Mouse (Mus musculus) retina, postnatal 7 days (tissue): Measurements from ENCODE around the gene Fam173b.

ENCODE experiments used
- DNase-seq: peaks from one replicate; pipeline ENCODE4 v3.0.0-alpha.2; 2012; ENCODE audit warnings: low read depth, low spot score

The Fam173b gene

GRCm38 (mm10) chr15:31586519-31586918 lies 15.1 kb upstream of the Fam173b start:
- DNase-seq = peak; percentile 70

- no peak for DNase-seq
Observed at GRCm38 (mm10) chr15:31587789-31588188, 13.9 kb upstream of the Fam173b start.

- DNase-seq = no peak
Observed at GRCm38 (mm10) chr15:31588989-31589640, 12.5 kb upstream of the Fam173b start.

- no peak for DNase-seq
Observed at GRCm38 (mm10) chr15:31590176-31590575, 11.5 kb upstream of the Fam173b start.

- no peak for DNase-seq
Observed at GRCm38 (mm10) chr15:31592531-31592930, 9.1 kb upstream of the Fam173b start.

- no peak for DNase-seq
Observed at GRCm38 (mm10) chr15:31594260-31594659, 7.4 kb upstream of the Fam173b start.

- DNase-seq = no peak
Observed at GRCm38 (mm10) chr15:31595651-31596050, 6.0 kb upstream of the Fam173b start.

- no peak for DNase-seq
Observed at GRCm38 (mm10) chr15:31599834-31600233, 1.8 kb upstream of the Fam173b start.

GRCm38 (mm10) chr15:31601279-31601645 lies 390 bp upstream of the Fam173b start:
- DNase-seq = no peak

- peak; percentile 42 for DNase-seq
Observed at GRCm38 (mm10) chr15:31602426-31602825, 774 bp downstream of the Fam173b start.

GRCm38 (mm10) chr15:31603113-31603512 lies 1.5 kb downstream of the Fam173b start:
- no peak for DNase-seq

GRCm38 (mm10) chr15:31606821-31607220 lies 5.2 kb downstream of the Fam173b start:
- no peak for DNase-seq

GRCm38 (mm10) chr15:31611027-31611426 lies 9.4 kb downstream of the Fam173b start:
- DNase-seq = no peak

GRCm38 (mm10) chr15:31611976-31612375 lies 10.3 kb downstream of the Fam173b start:
- DNase-seq = no peak

- DNase-seq = no peak
Observed at GRCm38 (mm10) chr15:31613826-31614453, 12.3 kb downstream of the Fam173b start.

- no peak for DNase-seq
Observed at GRCm38 (mm10) chr15:31614666-31615065, 13.0 kb downstream of the Fam173b start.

- DNase-seq = no peak
Observed at GRCm38 (mm10) chr15:31617261-31617660, 15.6 kb downstream of the Fam173b start.

GRCm38 (mm10) chr15:31619521-31619920 lies 17.9 kb downstream of the Fam173b start:
- no peak for DNase-seq

GRCm38 (mm10) chr15:31627277-31628154 lies 25.9 kb downstream of the Fam173b start:
- DNase-seq = no peak

GRCm38 (mm10) chr15:31628180-31628579 lies 26.5 kb downstream of the Fam173b start:
- DNase-seq = no peak

- DNase-seq = no peak
Observed at GRCm38 (mm10) chr15:31629556-31629955, 27.9 kb downstream of the Fam173b start.

- no peak for DNase-seq
Observed at GRCm38 (mm10) chr15:31631396-31631858, 29.8 kb downstream of the Fam173b start.
